Mouse (Mus musculus) CH12.LX (cell line): ENCODE data around the gene Ube2n.

Experiments used
- CTCF ChIP-seq, 2 experiments: IDR thresholded peaks in 1 of 2; conservative IDR thresholded peaks in 1 of 2; 2 replicates each; pipeline ENCODE4 v1.5.1; 2011 to 2012; ENCODE audit warnings: low read depth in 2 of 2, low read length in 2 of 2, improper control_type of control experiment in 1 of 2, inconsistent platforms in 1 of 2, mild to moderate bottlenecking in 1 of 2, moderate library complexity in 1 of 2
- ELF1 ChIP-seq: IDR thresholded peaks from 2 replicates; pipeline ENCODE4 v1.6.1; 2014; ENCODE audit warnings: low read depth, mild to moderate bottlenecking, inconsistent platforms, low read length, improper control_type of control experiment
- EP300 ChIP-seq: IDR thresholded peaks from 2 replicates; pipeline ENCODE4 v1.6.1; 2011; ENCODE audit warnings: low read length, improper control_type of control experiment
- MAFK ChIP-seq: IDR thresholded peaks from 2 replicates; pipeline ENCODE4 v1.6.1; 2011; ENCODE audit warnings: low read length, improper control_type of control experiment; ENCODE audit not compliant: insufficient replicate concordance
- MAX ChIP-seq: IDR thresholded peaks from 2 replicates; pipeline ENCODE4 v1.6.1; 2011; ENCODE audit warnings: low read length, improper control_type of control experiment
- POLR2A ChIP-seq: IDR thresholded peaks from 2 replicates; pipeline ENCODE4 v1.6.1; 2011; ENCODE audit warnings: low read depth, mild to moderate bottlenecking, improper control_type of control experiment, low read length

DNA sequence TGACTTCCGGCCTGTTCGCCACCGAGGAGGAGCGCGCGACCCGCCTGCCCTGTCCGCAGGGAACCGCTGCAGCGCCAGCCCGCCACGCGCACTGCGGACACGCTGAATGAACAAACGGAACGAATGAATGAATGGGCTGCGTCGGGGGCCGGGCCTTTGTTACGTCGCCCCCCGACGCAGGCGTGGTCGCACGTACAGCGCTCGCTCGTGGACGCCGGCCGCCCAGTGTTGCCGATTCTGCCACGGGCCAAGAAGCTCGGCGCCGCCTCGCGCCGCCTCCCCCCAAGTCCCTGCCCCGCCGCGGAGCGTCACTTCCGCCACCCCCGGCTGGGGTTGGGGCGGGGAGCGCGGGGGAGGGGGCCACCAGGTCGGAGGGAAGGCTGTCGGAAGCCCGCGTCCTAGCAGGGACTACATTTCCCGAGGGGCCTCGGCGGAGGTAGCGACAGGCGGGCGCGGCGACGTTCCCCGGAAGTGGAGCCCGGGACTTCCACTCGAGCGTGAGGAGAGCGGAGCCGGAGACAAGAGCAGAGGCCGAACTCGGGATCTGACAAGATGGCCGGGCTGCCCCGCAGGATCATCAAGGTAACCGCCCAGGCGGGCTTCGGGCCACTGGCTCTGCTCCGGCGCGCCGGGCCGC, at the start of gene Ube2n:
- TF ChIP-seq CTCF (conservative IDR thresholded peaks at IDR 0.05 in 1 of 2, IDR thresholded peaks at IDR 0.05 in 1 of 2; ENCODE audit: low read depth in 2 of 2, low read length in 2 of 2) (no peak), MAFK (no peak), POLR2A (peak; percentile 96), MAX (peak; percentile 93), ELF1 (peak; percentile 91), EP300 (no peak)
